Mouse (Mus musculus) neural tube, embryonic 11.5 days (tissue): Measurements from ENCODE around the gene Ces2g. TPM values are rescaled to one million over a fixed set of nuclear protein-coding genes. Genes with fewer than 3 reads are reported as not detected.

Experiments used
- ATAC-seq: fragments of 200-750 bp; cut with Nextera tagmentation; 2 replicates; pipeline ENCODE4 v1.8.0; 2017; ENCODE audit warnings: moderate number of reproducible peaks, mild to moderate bottlenecking, moderate TSS enrichment, moderate library complexity; ENCODE audit not compliant: insufficient read depth, low FRiP score, low TSS enrichment
- DNase-seq: peaks from one replicate; pipeline ENCODE4 v3.0.0-alpha.2; 2015; ENCODE audit warnings: low spot score
- H3K27ac ChIP-seq: fragments of 300-500 bp; sonication (generic); 2 replicates; pipeline ENCODE4 v1.5.1; 2014; ENCODE audit warnings: low read depth, mild to moderate bottlenecking, low read length
- H3K27me3 ChIP-seq: fragments of 300-500 bp; sonication (generic); 2 replicates; pipeline ENCODE4 v1.6.1; 2014; ENCODE audit warnings: mild to moderate bottlenecking, low read length, mixed read lengths; ENCODE audit not compliant: control insufficient read depth, insufficient read depth
- H3K36me3 ChIP-seq: fragments of 300-500 bp; sonication (generic); 2 replicates; pipeline ENCODE4 v1.6.1; 2014; ENCODE audit warnings: mild to moderate bottlenecking, low read length, moderate library complexity, mixed read lengths; ENCODE audit not compliant: control insufficient read depth, insufficient read depth
- H3K4me1 ChIP-seq: fragments of 300-500 bp; sonication (generic); 2 replicates; pipeline ENCODE4 v1.6.1; 2014; ENCODE audit warnings: low read length, mixed read lengths; ENCODE audit not compliant: control insufficient read depth, insufficient read depth
- H3K4me2 ChIP-seq: fragments of 300-500 bp; sonication (generic); 2 replicates; pipeline ENCODE4 v1.6.1; 2014; ENCODE audit warnings: low read depth, mild to moderate bottlenecking, moderate library complexity
- H3K4me3 ChIP-seq: fragments of 300-500 bp; sonication (generic); 2 replicates; pipeline ENCODE4 v1.5.1; 2014; ENCODE audit warnings: low read depth, low read length
- H3K9ac ChIP-seq: fragments of 300-500 bp; sonication (generic); 2 replicates; pipeline ENCODE4 v1.6.1; 2014; ENCODE audit warnings: mild to moderate bottlenecking, low read length
- H3K9me3 ChIP-seq: fragments of 300-500 bp; sonication (generic); 2 replicates; pipeline ENCODE4 v1.6.1; 2016; ENCODE audit warnings: low read length; ENCODE audit not compliant: control insufficient read depth
- WGBS: fragments of 180-500 bp; shearing (Covaris S2); extraction: QIAGEN DNeasy Blood & Tissue Kit; methylation state at CpG from one replicate; pipeline ENCODE4 v1.1.7; 2014; 5-methylcytosine and 5-hydroxymethylcytosine counted together
- polyA plus RNA-seq: library from polyadenylated mRNA; unstranded; fragments of >200 nt; fragmentation: Nextera tagmentation; extraction: Ambion mirVana; gene quantifications from 2 replicates; pipeline ENCODE4 v1.2.1, GENCODE M21; 2014

Gene Ces2g
- not detected in 2 replicates for polyA plus RNA-seq

DNA sequence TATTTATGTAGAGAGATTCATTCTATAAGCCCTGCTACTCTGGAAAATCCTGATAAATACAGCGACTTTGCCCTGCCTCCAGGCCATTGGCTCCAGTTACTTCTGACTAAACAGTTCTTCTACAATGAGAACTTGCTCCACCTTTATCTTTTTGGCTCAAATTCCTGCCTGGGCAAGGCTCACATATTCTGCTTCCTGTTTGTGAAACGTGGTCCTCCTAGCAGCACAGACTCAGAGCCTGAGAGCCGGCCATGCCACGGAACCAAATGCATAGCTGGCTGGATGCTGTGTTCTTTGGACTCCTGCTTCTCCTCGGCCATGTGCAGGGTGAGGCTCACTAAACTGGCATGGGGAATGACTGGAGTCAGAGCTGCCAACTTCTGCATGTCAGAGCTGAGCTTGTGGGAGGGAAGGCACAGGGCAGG is at the start of gene Ces2g:
Ces2g (plus strand) TSS at position 182 of the 425 bp plus-strand sequence.
- no peak within 1 kb of the TSS for H3K4me3 ChIP-seq
- DNase-seq, result no peak
- no peaks in the 10 kb centered on the region for H3K27me3 ChIP-seq
- WGBS, result 71% methylated on average over 5 of the region's 5 CpGs
- H3K27ac ChIP-seq, result no peak within 1 kb of the TSS
- no peaks in the 10 kb centered on the region for H3K9me3 ChIP-seq
- no peak for ATAC-seq
- no peaks in the 10 kb centered on the region for H3K4me1 ChIP-seq
- H3K4me2 ChIP-seq, result no peak within 1 kb of the TSS
- H3K36me3 ChIP-seq, result no peaks in the 10 kb centered on the region
- H3K9ac ChIP-seq, result no peak within 1 kb of the TSS

DNA sequence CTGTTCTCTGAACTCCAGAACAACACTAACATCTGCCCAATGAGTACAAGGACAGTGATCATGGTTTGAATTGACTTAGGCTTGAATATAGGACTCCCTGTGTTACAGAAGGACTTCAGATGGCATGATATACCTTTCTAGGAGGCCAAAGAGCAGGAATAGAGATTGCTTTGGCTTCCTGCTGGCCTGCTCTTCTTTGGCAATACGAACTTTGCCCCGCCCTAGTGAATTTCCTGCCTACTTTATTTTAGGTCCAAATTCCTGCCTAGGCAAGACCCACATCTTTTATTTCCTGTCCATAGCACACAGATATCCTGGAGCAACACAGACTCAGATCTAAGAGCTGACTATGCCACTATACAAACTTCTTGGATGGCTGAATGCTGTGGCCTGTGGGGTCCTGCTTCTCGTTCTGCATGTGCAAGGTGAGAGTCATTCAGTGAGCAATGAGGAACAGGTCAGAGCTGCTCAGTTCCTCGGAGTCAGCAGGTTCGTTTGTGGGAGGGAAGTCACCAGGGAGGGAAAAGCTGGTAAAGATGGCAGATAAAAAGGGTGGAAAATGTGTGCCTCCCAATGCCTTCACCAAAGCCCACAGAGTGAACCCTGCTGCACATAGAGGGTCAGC is 35.4 kb upstream of the Ces2g start, which contains the start of gene Ces2e:
Ces2e (plus strand) TSS at position 289 of the 625 bp plus-strand sequence.
- Histone ChIP-seq H3K4me3 (no peak within 1 kb of the TSS), H3K9ac (no peak within 1 kb of the TSS), H3K4me1 (no peaks in the 10 kb centered on the region), H3K4me2 (no peak within 1 kb of the TSS), H3K9me3 (no peaks in the 10 kb centered on the region), H3K27me3 (no peaks in the 10 kb centered on the region), H3K27ac (no peak within 1 kb of the TSS), H3K36me3 (no peaks in the 10 kb centered on the region)
- ATAC-seq (no peak), DNase-seq (no peak)
- 75% methylated on average over 5 of the region's 5 CpGs for WGBS

DNA sequence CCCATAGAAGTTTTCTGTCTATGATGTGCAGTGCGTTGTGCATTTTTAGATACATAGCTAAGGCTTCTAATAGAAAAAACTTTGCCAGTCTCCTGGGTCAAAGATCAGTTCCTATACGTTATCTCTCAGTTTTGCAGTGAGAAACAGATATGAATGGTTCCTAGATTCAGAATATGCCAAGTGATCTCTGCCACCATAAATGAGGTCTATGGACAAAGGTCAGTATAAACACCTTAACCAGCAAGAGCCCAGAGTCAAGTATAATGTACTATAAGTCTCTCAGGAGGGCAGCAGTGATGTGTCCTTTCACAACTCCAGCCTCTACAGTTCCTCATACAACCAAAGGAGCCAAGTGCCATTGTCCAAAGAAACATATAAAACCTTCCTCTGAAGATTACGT is 34.2 kb upstream of the Ces2g start:
- no peak for ATAC-seq
- Histone ChIP-seq H3K4me1 (no peaks in the 10 kb centered on the region), H3K4me2 (no peak overlapping the region), H3K27me3 (no peaks in the 10 kb centered on the region), H3K36me3 (no peaks in the 10 kb centered on the region), H3K27ac (no peak overlapping the region), H3K9ac (no peak overlapping the region), H3K4me3 (no peak overlapping the region), H3K9me3 (no peaks in the 10 kb centered on the region)
- DNase-seq, result no peak
- WGBS, result 82% methylated on average over 3 of the region's 3 CpGs

DNA sequence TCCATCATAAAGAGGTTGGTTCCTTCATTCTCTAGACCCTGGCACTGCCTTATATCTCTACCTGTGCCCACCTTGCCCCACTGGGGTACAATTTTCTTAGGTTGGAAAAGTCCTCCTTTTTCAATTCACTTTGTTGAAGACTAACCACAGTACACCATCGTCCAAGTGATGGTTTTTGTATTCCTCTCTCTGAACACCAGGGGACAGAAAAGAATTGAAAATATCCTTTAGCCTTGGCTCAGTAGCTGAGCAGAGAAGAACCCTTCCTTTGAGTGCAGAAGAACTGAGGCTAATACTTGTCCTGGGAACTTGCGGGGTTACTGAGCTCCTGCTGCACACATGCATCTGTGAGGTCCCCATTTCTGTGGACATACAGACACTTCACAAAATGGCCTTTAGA is 16.9 kb upstream of the Ces2g start:
- WGBS, result 93% methylated on average over 2 of the region's 2 CpGs
- no peak overlapping the region for H3K27ac ChIP-seq
- H3K4me2 ChIP-seq, result no peak overlapping the region

DNA sequence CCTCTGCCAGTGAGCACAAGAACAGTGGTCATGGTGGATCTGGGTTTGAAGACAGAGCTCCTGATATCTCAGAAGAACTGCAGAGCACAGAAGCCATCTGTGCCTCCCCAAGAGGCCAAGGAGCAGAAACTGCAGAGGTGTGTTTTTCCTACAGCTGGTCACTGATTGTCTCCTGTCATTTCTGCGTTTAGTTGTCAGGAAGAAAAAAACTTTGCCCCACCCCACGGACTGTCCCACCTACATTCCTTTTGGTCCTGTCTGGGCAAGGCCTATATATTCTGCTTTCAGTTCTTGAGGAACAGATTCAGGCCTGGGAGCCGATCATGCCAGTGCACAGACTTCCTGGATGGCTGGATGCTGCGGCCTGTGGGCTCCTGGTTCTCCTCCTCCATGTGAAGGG is 14.5 kb upstream of the Ces2g start, which contains the start of gene Ces2f:
Ces2f (plus strand) TSS at position 301 of the 400 bp plus-strand sequence.
- Histone ChIP-seq H3K9ac (no peak within 1 kb of the TSS), H3K4me2 (no peak within 1 kb of the TSS), H3K4me3 (no peak within 1 kb of the TSS), H3K27me3 (no peaks in the 10 kb centered on the region), H3K27ac (no peak within 1 kb of the TSS), H3K4me1 (no peaks in the 10 kb centered on the region), H3K9me3 (no peaks in the 10 kb centered on the region), H3K36me3 (no peaks in the 10 kb centered on the region)
- no peak for DNase-seq
- 81% methylated on average over 4 of the region's 4 CpGs for WGBS
- no peak for ATAC-seq

More for the DNA sequence above, 16.9 kb upstream of the Ces2g start:
- no peaks in the 10 kb centered on the region for H3K27me3 ChIP-seq
- no peaks in the 10 kb centered on the region for H3K4me1 ChIP-seq
- H3K4me3 ChIP-seq, result no peak overlapping the region
- H3K36me3 ChIP-seq, result no peaks in the 10 kb centered on the region
- ATAC-seq, result no peak
- H3K9ac ChIP-seq, result no peak overlapping the region
- no peak for DNase-seq
- H3K9me3 ChIP-seq, result no peaks in the 10 kb centered on the region

DNA sequence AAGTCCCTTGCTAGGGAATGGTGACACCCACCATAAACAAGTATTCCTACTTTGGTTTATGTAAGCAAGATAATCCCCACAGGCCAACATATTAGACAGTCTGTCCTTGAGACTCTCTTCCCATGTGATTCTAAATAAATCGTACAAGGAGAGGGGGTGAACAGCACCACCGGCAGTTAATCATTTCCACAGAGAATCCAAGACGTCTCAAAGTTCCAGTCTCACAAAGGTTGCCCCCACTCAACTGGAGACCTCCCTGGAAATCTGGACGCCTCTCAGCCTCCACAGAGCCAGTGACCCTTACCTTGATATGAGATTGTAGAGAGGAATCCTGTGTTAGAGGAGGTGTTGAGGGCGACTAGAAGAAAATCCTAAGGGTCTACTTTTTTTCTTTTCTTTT is 12.5 kb upstream of the Ces2g start:
- WGBS, result 74% methylated on average over 5 of the region's 5 CpGs
- no peaks in the 10 kb centered on the region for H3K4me1 ChIP-seq
- no peak overlapping the region for H3K27ac ChIP-seq
- H3K4me2 ChIP-seq, result no peak overlapping the region
- H3K9me3 ChIP-seq, result no peaks in the 10 kb centered on the region
- ATAC-seq (no peak), DNase-seq (no peak)
- no peaks in the 10 kb centered on the region for H3K27me3 ChIP-seq
- no peak overlapping the region for H3K4me3 ChIP-seq
- no peak overlapping the region for H3K9ac ChIP-seq
- H3K36me3 ChIP-seq, result no peaks in the 10 kb centered on the region

DNA sequence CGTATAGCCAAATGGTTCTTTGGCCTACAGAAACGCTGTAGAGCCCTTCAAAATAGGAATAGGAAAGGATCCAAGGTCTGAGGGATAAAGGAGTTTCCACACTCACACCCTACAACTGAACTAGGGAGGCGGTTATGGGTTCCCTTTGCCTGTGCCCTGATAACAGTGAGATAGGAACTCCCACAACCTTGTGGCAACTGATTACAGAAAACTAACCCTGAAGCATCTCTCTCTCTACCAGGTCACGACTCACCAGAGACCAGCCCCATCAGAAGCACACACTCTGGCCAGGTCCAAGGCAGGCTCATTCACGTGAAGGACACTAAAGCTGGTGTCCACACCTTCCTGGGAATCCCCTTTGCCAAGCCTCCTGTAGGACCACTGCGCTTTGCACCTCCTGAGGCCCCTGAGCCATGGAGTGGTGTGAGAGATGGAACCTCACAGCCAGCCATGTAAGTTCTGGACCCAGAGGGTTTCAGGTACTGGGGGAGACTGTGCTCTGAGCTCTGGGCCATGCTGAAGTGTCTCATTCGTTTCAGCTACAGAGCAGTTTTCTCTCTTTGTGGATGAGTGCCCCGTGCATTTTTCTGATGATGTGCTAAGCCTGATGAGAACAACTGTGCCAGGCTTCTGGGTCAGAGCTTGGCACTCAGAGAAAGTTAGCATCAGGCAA is 847 bp downstream of the Ces2g start:
- ATAC-seq, result no peak
- no peak for DNase-seq
- no peak overlapping the region for H3K4me3 ChIP-seq
- no peaks in the 10 kb centered on the region for H3K36me3 ChIP-seq
- no peak overlapping the region for H3K4me2 ChIP-seq
- H3K4me1 ChIP-seq, result no peaks in the 10 kb centered on the region
- no peaks in the 10 kb centered on the region for H3K9me3 ChIP-seq
- no peaks in the 10 kb centered on the region for H3K27me3 ChIP-seq
- no peak overlapping the region for H3K27ac ChIP-seq
- WGBS, result 75% methylated on average over 8 of the region's 8 CpGs
- no peak overlapping the region for H3K9ac ChIP-seq

DNA sequence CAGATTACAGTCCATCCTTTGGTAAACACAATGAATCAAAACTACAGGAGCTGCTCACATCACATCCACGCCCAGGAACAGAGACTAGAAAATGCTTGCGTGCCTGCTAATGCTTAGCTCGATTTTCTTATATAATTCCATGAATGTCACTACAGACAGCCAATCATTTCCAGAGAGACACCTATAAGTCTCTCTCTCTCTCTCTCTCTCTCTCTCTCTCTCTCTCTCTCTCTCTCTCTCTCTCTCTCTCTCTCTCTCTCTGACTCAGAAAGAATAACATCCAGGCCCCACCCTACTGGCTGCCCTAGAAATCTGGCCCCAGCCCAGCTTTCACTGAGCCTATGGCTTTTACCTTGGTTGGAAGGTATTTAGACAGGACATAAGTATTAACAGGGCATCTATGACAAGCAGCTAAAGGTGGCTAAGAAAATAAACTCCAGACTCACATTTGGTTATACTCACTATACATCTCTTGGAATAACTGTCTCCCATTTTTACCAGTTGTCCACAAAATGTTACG is 1.9 kb downstream of the Ces2g start:
- H3K4me1 ChIP-seq, result no peaks in the 10 kb centered on the region

DNA sequence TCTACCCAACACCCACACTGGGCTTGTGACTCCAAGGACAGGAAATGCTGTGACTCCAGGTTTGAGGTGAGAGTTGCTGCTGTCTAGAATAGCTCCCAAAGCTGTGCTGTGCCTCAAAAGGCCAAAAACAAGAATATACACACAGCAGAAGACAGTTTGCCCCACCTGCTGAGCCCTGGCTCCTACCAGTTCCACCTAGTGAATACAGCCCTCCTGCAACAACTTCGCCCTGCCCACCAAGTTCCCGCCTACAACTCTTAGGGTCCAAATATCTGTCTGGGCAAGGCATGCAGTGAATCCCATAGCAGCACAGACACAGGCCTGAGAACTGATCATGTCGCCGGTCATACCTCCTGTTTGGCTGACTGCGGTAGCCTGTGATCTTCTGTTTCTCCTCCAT is 22.6 kb downstream of the Ces2g start:
- H3K9ac ChIP-seq, result no peak overlapping the region
- H3K4me3 ChIP-seq, result no peak overlapping the region
- no peaks in the 10 kb centered on the region for H3K27me3 ChIP-seq
- no peaks in the 10 kb centered on the region for H3K9me3 ChIP-seq
- ATAC-seq (no peak), DNase-seq (no peak)
- H3K4me1 ChIP-seq, result no peaks in the 10 kb centered on the region
- no peak overlapping the region for H3K27ac ChIP-seq
- H3K36me3 ChIP-seq, result no peaks in the 10 kb centered on the region
- no peak overlapping the region for H3K4me2 ChIP-seq
- 93% methylated on average over 5 of the region's 5 CpGs for WGBS

More for the DNA sequence above, 1.9 kb downstream of the Ces2g start:
- Histone ChIP-seq H3K36me3 (no peaks in the 10 kb centered on the region), H3K9ac (no peak overlapping the region), H3K27me3 (no peaks in the 10 kb centered on the region), H3K9me3 (no peaks in the 10 kb centered on the region), H3K4me3 (no peak overlapping the region), H3K4me2 (no peak overlapping the region), H3K27ac (no peak overlapping the region)
- WGBS, result 90% methylated on average over 4 of the region's 4 CpGs
- DNase-seq, result no peak
- ATAC-seq, result no peak
